Mouse (Mus musculus): ENCODE data around the gene Arsa. TPM values are rescaled to one million over a fixed set of nuclear protein-coding genes. Genes with fewer than 3 reads are reported as not detected.
A peak's percentile ranks its signal among the peaks of the same experiment; 100 is the strongest.
"Not testable (repeated sequence)": the region's sequence is repeated elsewhere in the genome, so short reads cannot be mapped to it uniquely, and the experiment has no call there.

Arsa gene
- polyA plus RNA-seq, 1 experiment from 2014 or later = 13.6 TPM

DNA sequence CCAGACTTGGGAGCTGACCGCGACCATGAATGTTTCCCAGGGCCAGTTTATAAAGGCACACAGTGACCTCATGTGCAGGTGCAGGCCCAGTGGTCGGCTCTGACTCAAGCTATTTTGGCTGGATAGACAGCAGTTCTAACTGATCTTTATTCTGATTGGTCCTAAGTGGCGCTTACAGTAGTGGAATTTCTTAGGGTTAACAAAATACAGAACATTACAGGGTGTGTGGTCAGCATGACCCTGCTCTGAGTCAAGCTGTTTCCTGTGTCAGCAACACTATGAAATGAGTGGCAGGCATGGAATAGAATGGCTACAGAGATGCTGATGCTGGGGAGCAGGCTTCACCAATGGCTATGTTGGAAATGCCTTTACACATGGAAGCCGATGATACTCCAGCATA is 41.3 kb downstream of the Arsa start:
- Histone ChIP-seq H3K4me1 (no peaks in the 10 kb centered on the region), H3K4me2 (no peak overlapping the region), H3K4me3 (replicated peaks) (no peak overlapping the region), H3K36me3 (replicated peaks) (no peaks in the 10 kb centered on the region), H3K9me3 (no peaks in the 10 kb centered on the region), H3K9ac (no peak overlapping the region), H3K27ac (no peak overlapping the region), H3K27me3 (no peaks in the 10 kb centered on the region)
- no peak for ATAC-seq (ENCODE audit: low FRiP score)
- whole genome bisulfite sequencing = 90% methylated on average over 5 of the region's 5 CpGs

DNA sequence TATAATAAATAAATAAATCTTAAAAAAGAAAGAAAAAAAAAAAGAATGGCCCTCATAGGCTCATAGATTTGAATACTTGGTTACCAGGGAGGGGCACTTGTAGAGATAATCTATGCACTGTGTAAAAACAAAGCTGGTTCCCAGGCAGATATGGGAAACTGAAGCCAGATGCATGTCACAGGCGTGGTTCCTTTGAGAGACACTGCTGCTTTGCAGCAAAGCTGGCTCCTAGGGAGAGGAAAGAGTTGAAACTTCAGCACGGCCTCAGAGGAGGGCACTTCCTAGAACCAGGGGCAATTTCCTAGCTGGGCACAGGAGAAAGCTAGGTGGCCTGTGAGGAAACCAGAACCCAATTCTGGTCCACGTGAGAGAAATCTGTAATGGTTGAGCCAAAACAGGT is 43.1 kb downstream of the Arsa start:
- Histone ChIP-seq H3K4me3 (replicated peaks) (no peak overlapping the region), H3K9ac (no peak overlapping the region), H3K27me3 (no peaks in the 10 kb centered on the region), H3K4me2 (no peak overlapping the region), H3K27ac (no peak overlapping the region), H3K4me1 (peaks cover 6% of the 10 kb centered on the region), H3K9me3 (no peaks in the 10 kb centered on the region), H3K36me3 (replicated peaks) (no peaks in the 10 kb centered on the region)
- ATAC-seq (ENCODE audit: low FRiP score) = no peak
- WGBS = 64% methylated on average over 3 of the region's 3 CpGs

DNA sequence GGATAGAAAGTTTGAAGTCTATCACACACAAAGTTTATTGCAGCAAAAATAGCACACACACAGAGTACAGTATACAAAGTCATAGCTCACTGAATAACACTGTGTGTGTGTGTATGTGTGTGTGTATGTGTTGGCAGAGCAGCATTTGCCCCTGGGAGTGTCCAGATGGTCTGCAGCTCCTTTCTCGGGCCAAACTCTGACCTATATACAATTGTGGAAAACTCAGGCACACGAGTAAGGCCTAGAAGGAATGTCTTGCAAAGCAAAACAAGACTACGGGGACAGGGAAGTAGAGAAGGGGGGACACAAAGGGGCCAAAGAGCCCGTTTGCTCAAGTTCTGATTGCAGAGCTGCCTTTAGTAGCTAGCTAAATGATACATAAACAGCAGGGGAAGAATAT is 44.3 kb downstream of the Arsa start:
- Histone ChIP-seq H3K27me3 (no peaks in the 10 kb centered on the region), H3K4me2 (no peak overlapping the region), H3K4me3 (replicated peaks) (no peak overlapping the region), H3K9me3 (no peaks in the 10 kb centered on the region), H3K36me3 (replicated peaks) (no peaks in the 10 kb centered on the region), H3K27ac (no peak overlapping the region), H3K4me1 (peaks cover 16% of the 10 kb centered on the region), H3K9ac (no peak overlapping the region)
- WGBS = 70% methylated on average over 4 of the region's 4 CpGs
- ATAC-seq (ENCODE audit: low FRiP score) = no peak

DNA sequence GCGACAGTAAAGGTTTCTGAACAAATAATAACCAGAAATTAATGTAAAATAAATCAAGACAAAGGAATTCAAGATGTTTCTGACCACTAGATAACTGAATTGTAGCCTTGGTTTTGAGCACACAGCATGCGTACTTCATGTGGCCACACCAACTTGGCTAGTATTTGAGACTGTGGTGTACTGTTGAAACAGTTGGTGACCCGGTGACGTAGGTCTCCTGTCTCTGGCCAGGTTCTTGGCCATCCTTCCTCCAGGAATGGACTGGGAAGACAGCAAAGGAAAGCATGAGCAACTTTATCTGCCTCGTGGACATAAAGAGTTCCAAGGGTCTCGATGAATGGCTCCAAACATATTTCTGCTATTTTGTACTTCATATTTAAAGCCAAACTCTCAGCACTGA is 45.4 kb downstream of the Arsa start:
- no peak overlapping the region for H3K9ac ChIP-seq
- H3K36me3 ChIP-seq (replicated peaks) = peaks cover 10% of the 10 kb centered on the region
- H3K27me3 ChIP-seq = no peaks in the 10 kb centered on the region
- ATAC-seq (ENCODE audit: low FRiP score) = no peak
- H3K4me2 ChIP-seq = no peak overlapping the region
- no peaks in the 10 kb centered on the region for H3K9me3 ChIP-seq
- no peak overlapping the region for H3K4me3 ChIP-seq (replicated peaks)
- 94% methylated on average over 6 of the region's 6 CpGs for WGBS
- H3K27ac ChIP-seq = no peak overlapping the region
- H3K4me1 ChIP-seq = peaks cover 16% of the 10 kb centered on the region

DNA sequence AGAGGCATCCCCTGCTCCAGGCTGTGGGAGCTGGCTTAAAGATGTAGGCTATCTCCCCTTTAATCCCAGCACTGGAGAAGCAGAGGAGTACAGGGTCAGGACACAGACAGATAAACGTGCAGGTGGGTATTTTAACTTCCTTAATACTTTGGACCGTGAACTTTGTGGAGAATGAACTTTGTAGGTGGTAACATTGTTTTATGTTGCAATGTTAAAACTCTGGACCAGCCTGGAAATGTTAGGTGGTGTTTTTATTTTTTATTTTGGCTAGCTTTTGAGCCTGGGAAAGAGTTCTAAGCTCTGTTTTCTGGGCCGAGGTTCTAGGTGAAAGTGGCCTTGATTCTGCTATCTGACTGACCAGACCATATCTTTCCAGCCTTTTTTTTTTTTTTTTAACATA is 46.0 kb downstream of the Arsa start:
- H3K9ac ChIP-seq = no peak overlapping the region
- H3K9me3 ChIP-seq = no peaks in the 10 kb centered on the region
- ATAC-seq (ENCODE audit: low FRiP score) = no peak
- H3K27ac ChIP-seq = no peak overlapping the region
- H3K4me2 ChIP-seq = no peak overlapping the region
- H3K36me3 ChIP-seq (replicated peaks) = peaks cover 16% of the 10 kb centered on the region
- 91% methylated on average over 3 of the region's 3 CpGs for WGBS
- H3K4me1 ChIP-seq = peaks cover 16% of the 10 kb centered on the region
- H3K27me3 ChIP-seq = no peaks in the 10 kb centered on the region
- no peak overlapping the region for H3K4me3 ChIP-seq (replicated peaks)

DNA sequence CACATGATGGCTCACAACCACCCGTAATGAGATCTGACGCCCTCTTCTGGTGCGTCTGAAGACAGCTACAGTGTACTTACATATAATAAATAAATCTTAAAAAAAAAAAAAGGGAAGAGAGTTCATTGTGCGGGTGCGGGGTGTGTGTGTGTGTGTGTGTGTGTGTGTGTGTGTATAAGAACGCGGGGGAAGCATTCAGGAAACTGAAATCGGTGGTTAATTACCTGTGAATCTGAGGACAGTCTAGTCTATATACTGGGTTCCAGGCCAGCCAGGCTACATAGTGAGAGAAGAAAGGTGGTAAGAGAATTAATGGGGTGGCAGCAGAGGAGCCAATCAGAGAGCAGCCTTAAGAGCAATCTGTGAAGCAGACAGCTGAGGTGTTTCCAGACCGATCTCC is 46.5 kb downstream of the Arsa start:
- Histone ChIP-seq H3K36me3 (replicated peaks) (peaks cover 21% of the 10 kb centered on the region), H3K4me1 (peaks cover 16% of the 10 kb centered on the region)
- not testable (repeated sequence) for ATAC-seq (ENCODE audit: low FRiP score); H3K27me3 ChIP-seq; H3K4me2 ChIP-seq; H3K4me3 ChIP-seq (replicated peaks); H3K9me3 ChIP-seq; H3K27ac ChIP-seq; H3K9ac ChIP-seq
- WGBS = 82% methylated on average over 9 of the region's 9 CpGs

DNA sequence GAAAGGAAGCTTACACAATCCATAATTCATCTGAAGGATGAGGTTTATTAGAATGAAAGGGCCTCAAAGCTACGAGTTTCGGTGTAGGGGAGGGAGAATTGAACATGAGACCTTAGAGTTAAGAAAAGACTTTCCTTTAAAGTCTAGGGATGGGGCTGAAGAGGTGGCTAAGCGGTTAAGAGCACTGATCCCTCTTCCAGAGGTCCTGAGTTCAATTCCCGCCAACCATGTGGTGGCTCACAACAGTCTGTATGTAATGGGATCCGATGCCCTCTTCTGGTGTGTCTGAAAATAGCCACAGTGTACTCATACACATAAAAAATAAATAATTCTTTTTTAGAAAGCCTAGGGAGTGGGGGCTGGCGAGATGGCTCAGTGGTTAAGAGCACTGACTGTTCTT is 46.9 kb downstream of the Arsa start:
- peak overlapping the region; percentile 91 for H3K27ac ChIP-seq
- H3K27me3 ChIP-seq = no peaks in the 10 kb centered on the region
- peak overlapping the region; percentile 91 for H3K4me2 ChIP-seq
- no peaks in the 10 kb centered on the region for H3K9me3 ChIP-seq
- peaks cover 16% of the 10 kb centered on the region for H3K4me1 ChIP-seq
- peak overlapping the region; percentile 70 for H3K9ac ChIP-seq
- 55% methylated on average over 6 of the region's 6 CpGs for WGBS
- peaks cover 25% of the 10 kb centered on the region for H3K36me3 ChIP-seq (replicated peaks)
- no peak for ATAC-seq (ENCODE audit: low FRiP score)
- H3K4me3 ChIP-seq (replicated peaks) = peak overlapping the region; percentile 77

DNA sequence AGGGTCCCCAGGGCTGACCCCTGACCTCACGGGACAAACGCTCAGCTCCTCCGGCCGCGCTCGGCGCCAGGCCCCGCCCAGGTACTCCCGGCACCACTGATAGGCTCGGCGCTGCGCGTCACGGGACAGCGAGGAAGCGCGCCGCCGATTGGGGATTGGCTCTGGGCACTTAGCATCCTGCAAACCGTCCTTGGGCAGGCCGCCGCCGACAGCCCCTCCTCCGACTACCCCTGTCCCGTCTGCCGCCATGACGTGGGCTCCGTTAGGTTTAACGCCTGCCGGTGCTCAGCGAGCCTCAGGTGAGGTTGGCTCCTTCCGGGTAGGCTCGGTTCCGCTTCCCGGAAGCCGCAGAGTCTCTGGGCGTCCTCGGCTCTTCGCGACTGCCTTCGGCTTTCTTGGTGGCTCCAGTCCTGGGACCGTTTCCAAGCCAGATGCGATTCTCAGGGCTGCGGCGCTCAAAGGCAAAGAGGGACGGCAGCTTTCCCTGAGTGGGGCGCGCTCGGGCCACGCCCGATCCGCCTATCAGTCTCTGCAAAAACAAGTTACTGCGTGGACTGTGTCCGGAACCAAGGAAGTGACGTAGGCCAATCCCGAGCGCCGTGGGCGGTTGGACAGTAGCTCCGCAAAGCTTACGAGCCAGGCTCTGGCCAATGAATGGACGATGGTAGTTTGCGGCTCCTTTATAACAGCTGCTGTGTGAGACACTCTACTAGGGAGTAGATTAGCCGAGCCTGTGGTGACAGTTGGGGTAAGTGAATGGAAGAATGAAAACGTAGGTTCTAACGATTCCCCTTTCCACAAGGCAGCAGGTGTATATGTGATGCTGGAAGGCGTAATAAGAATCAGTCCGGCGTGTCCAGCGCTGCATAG is 47.6 kb downstream of the Arsa start, which contains the start of the genes C730034F03Rik, Gm44502 and Chkb:
TSS of gene C730034F03Rik (plus strand) at position 238 of the 870 bp plus-strand sequence.
TSS of gene Gm44502 (minus strand) at position 345 of the 870 bp plus-strand sequence.
TSS of gene Chkb (minus strand) at position 557 of the 870 bp plus-strand sequence.
- no peaks in the 10 kb centered on the region for H3K27me3 ChIP-seq
- WGBS = under 1% methylated on average over 70 of the region's 70 CpGs
- H3K4me1 ChIP-seq = peaks cover 16% of the 10 kb centered on the region
- H3K27ac ChIP-seq = peak within 1 kb of the TSS; percentile 91
- ATAC-seq (ENCODE audit: low FRiP score) = peak; percentile 95
- H3K9me3 ChIP-seq = no peaks in the 10 kb centered on the region
- H3K9ac ChIP-seq = peak within 1 kb of the TSS; percentile 70
- peaks cover 25% of the 10 kb centered on the region for H3K36me3 ChIP-seq (replicated peaks)
- peak within 1 kb of the TSS; percentile 91 for H3K4me2 ChIP-seq
- peak within 1 kb of the TSS; percentile 77 for H3K4me3 ChIP-seq (replicated peaks)

DNA sequence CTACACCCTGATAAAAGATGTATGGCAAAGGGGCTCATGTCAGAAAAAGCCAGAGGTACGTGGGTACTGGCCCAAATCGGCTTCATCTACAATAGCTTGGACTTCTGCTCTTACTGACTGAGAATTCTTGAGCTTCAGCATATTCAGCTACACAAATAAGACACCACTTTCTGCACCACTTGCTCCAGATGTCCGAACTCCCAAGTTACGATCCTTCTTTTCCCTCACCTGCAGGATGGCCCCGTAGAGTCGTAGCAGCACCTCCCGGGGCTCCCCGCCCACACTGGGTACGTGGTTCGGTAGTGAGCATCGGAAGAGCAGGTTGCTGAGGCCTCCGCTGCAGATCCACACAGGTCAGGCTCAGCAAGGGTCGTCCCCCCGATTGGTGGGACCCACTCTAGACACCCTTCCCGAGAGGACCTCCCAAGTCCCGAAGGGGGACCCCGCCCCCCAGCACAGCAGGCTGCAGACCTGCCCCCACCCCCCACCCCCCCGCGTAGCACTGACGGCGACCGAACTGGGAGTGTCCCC is 48.3 kb downstream of the Arsa start:
- peaks cover 25% of the 10 kb centered on the region for H3K36me3 ChIP-seq (replicated peaks)
- peak overlapping the region; percentile 91 for H3K4me2 ChIP-seq
- peak overlapping the region; percentile 77 for H3K4me3 ChIP-seq (replicated peaks)
- 4% methylated on average over 22 of the region's 22 CpGs for WGBS
- H3K27ac ChIP-seq = peak overlapping the region; percentile 91; the same call in 1 of the 2 replicates
- H3K9ac ChIP-seq = peak overlapping the region; percentile 70
- no peaks in the 10 kb centered on the region for H3K9me3 ChIP-seq
- ATAC-seq (ENCODE audit: low FRiP score) = peak; percentile 69
- no peaks in the 10 kb centered on the region for H3K27me3 ChIP-seq
- H3K4me1 ChIP-seq = peaks cover 16% of the 10 kb centered on the region

DNA sequence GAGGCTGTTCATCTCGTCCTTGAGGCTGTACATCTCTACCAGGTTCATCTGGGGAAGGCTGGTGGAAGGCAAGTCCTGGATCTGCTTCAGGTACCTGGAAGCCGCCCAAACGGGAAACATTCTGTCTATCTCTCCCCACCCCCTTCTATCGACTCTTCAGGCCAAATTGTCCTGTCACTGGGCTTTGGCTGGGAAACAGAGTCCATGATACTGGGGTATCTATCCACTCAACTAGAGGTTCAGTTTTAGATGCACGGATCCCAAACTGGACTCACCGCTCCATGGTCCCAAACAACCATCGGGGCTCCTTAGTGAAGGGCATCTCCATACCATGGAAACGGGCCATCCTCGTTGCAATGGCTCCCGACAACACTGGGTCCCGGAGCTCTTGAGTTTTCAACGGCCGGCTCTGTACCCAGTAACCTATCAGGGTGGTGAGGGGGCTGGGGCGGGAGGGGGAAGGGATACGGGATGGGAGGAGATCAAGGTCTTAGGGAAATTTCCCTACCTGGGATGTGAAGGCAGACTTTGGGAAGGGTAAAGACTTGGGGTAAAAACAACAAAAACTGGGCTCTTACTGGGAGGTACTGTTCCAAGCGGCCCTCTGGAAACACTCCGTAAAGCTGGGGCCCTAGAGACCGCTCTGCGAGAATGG is 49.0 kb downstream of the Arsa start:
- WGBS = 80% methylated on average over 19 of the region's 19 CpGs
- H3K9me3 ChIP-seq = no peaks in the 10 kb centered on the region
- ATAC-seq (ENCODE audit: low FRiP score) = no peak
- H3K4me3 ChIP-seq (replicated peaks) = peak overlapping the region; percentile 77
- H3K9ac ChIP-seq = peak overlapping the region; percentile 70; the same call in 1 of the 2 replicates
- no peak overlapping the region for H3K27ac ChIP-seq
- H3K27me3 ChIP-seq = no peaks in the 10 kb centered on the region
- peaks cover 25% of the 10 kb centered on the region for H3K36me3 ChIP-seq (replicated peaks)
- peaks cover 16% of the 10 kb centered on the region for H3K4me1 ChIP-seq
- peak overlapping the region; percentile 91 for H3K4me2 ChIP-seq

DNA sequence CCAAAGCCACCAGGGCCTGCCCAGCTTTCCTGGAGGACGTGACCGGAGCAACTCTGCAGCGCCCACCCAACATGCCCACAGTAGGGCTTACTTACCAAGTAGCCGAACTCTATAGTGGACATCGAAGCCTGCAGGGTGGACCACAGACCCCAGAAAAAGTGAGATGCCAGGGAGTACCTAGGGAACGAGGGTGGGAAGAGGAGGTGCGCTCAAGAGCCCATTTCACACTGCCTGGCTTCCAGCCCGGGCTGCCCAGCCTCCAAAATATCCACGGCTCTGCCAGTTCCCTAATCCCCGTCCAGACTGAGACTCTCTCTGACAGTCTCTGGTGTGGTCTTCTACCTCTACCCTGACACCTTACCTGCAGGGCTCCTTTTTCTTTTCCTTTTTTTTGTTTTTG is 50.5 kb downstream of the Arsa start:
- ATAC-seq (ENCODE audit: low FRiP score) = no peak

DNA sequence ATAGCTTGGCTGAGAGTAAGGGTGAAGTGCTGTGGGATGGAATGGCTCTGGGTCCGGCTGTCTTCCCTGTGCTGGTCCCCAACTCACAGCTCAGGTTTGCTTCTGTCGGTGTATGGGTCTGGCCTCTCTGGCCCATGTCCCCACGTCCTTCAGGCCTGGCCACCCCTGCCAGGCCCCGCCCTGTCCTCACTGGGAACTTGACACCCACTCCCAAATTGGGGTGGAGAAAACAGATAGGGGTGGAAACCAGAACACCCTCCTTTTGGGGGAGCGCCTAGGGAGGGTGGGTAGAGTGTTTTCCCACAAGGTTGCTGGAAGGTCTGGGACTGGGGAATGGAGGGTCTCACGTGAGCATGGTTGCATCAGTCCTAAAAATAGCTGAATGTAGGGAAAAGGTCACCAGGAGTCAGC is 51.5 kb downstream of the Arsa start, which contains the start of gene Cpt1b:
TSS of gene Cpt1b (minus strand) at position 153 of the 411 bp plus-strand sequence.
- no peak for ATAC-seq (ENCODE audit: low FRiP score)
- Histone ChIP-seq H3K9me3 (no peaks in the 10 kb centered on the region), H3K4me1 (peaks cover 16% of the 10 kb centered on the region), H3K4me3 (replicated peaks) (no peak within 1 kb of the TSS), H3K27ac (no peak within 1 kb of the TSS), H3K4me2 (no peak within 1 kb of the TSS), H3K27me3 (no peaks in the 10 kb centered on the region), H3K9ac (no peak within 1 kb of the TSS), H3K36me3 (replicated peaks) (peaks cover 25% of the 10 kb centered on the region)
- 38% methylated on average over 6 of the region's 6 CpGs for WGBS

More for the DNA sequence above, 50.5 kb downstream of the Arsa start:
- Histone ChIP-seq H3K9ac (no peak overlapping the region), H3K9me3 (no peaks in the 10 kb centered on the region), H3K4me1 (peaks cover 16% of the 10 kb centered on the region), H3K27ac (no peak overlapping the region), H3K4me2 (no peak overlapping the region), H3K4me3 (replicated peaks) (no peak overlapping the region), H3K27me3 (no peaks in the 10 kb centered on the region), H3K36me3 (replicated peaks) (peaks cover 25% of the 10 kb centered on the region)
- WGBS = 92% methylated on average over 10 of the region's 10 CpGs
